Mouse (Mus musculus) neural tube, embryonic 11.5 days (tissue): ENCODE data around the gene Fbxo40. TPM values are rescaled to one million over a fixed set of nuclear protein-coding genes. Genes with fewer than 3 reads are reported as not detected.

ENCODE experiments used
- ATAC-seq: fragments of 200-750 bp; cut with Nextera tagmentation; 2 replicates; pipeline ENCODE4 v1.8.0; 2017; ENCODE audit warnings: moderate number of reproducible peaks, mild to moderate bottlenecking, moderate TSS enrichment, moderate library complexity; ENCODE audit not compliant: insufficient read depth, low FRiP score, low TSS enrichment
- DNase-seq: peaks from one replicate; pipeline ENCODE4 v3.0.0-alpha.2; 2015; ENCODE audit warnings: low spot score
- H3K27ac ChIP-seq: fragments of 300-500 bp; sonication (generic); 2 replicates; pipeline ENCODE4 v1.5.1; 2014; ENCODE audit warnings: low read depth, mild to moderate bottlenecking, low read length
- H3K27me3 ChIP-seq: fragments of 300-500 bp; sonication (generic); 2 replicates; pipeline ENCODE4 v1.6.1; 2014; ENCODE audit warnings: mild to moderate bottlenecking, low read length, mixed read lengths; ENCODE audit not compliant: control insufficient read depth, insufficient read depth
- H3K36me3 ChIP-seq: fragments of 300-500 bp; sonication (generic); 2 replicates; pipeline ENCODE4 v1.6.1; 2014; ENCODE audit warnings: mild to moderate bottlenecking, low read length, moderate library complexity, mixed read lengths; ENCODE audit not compliant: control insufficient read depth, insufficient read depth
- H3K4me1 ChIP-seq: fragments of 300-500 bp; sonication (generic); 2 replicates; pipeline ENCODE4 v1.6.1; 2014; ENCODE audit warnings: low read length, mixed read lengths; ENCODE audit not compliant: control insufficient read depth, insufficient read depth
- H3K4me2 ChIP-seq: fragments of 300-500 bp; sonication (generic); 2 replicates; pipeline ENCODE4 v1.6.1; 2014; ENCODE audit warnings: low read depth, mild to moderate bottlenecking, moderate library complexity
- H3K4me3 ChIP-seq: fragments of 300-500 bp; sonication (generic); 2 replicates; pipeline ENCODE4 v1.5.1; 2014; ENCODE audit warnings: low read depth, low read length
- H3K9ac ChIP-seq: fragments of 300-500 bp; sonication (generic); 2 replicates; pipeline ENCODE4 v1.6.1; 2014; ENCODE audit warnings: mild to moderate bottlenecking, low read length
- H3K9me3 ChIP-seq: fragments of 300-500 bp; sonication (generic); 2 replicates; pipeline ENCODE4 v1.6.1; 2016; ENCODE audit warnings: low read length; ENCODE audit not compliant: control insufficient read depth
- WGBS: fragments of 180-500 bp; shearing (Covaris S2); extraction: QIAGEN DNeasy Blood & Tissue Kit; methylation state at CpG from one replicate; pipeline ENCODE4 v1.1.7; 2014; 5-methylcytosine and 5-hydroxymethylcytosine counted together
- polyA plus RNA-seq: library from polyadenylated mRNA; unstranded; fragments of >200 nt; fragmentation: Nextera tagmentation; extraction: Ambion mirVana; gene quantifications from 2 replicates; pipeline ENCODE4 v1.2.1, GENCODE M21; 2014

Fbxo40 gene
- polyA plus RNA-seq, 1 experiment from 2014 or later = 0.29 TPM

- H3K9me3 ChIP-seq = no peaks in the 10 kb centered on the region
- ATAC-seq (no peak), DNase-seq (no peak)
- H3K36me3 ChIP-seq = no peaks in the 10 kb centered on the region
- H3K4me3 ChIP-seq = no peak overlapping the region
- no peak overlapping the region for H3K4me2 ChIP-seq
- no peaks in the 10 kb centered on the region for H3K27me3 ChIP-seq
- no peaks in the 10 kb centered on the region for H3K4me1 ChIP-seq
- H3K27ac ChIP-seq = no peak overlapping the region
- WGBS = 83% methylated on average over 4 of the region's 4 CpGs
- H3K9ac ChIP-seq = no peak overlapping the region
Measured at GRCm38 (mm10) chr16:36963415-36963814, 26.9 kb downstream of the Fbxo40 start.

GRCm38 (mm10) chr16:36955106-36955505, 35.2 kb downstream of the Fbxo40 start:
- H3K9ac ChIP-seq = no peak overlapping the region
- no peak overlapping the region for H3K4me2 ChIP-seq
- DNase-seq = no peak
- H3K27me3 ChIP-seq = no peaks in the 10 kb centered on the region
- H3K36me3 ChIP-seq = no peaks in the 10 kb centered on the region
- no peaks in the 10 kb centered on the region for H3K9me3 ChIP-seq
- H3K4me1 ChIP-seq = no peaks in the 10 kb centered on the region
- no peak for ATAC-seq
- no peak overlapping the region for H3K4me3 ChIP-seq
- no peak overlapping the region for H3K27ac ChIP-seq
- WGBS = 72% methylated on average over 11 of the region's 11 CpGs

GRCm38 (mm10) chr16:36951029-36951428, 39.2 kb downstream of the Fbxo40 start:
- no peak overlapping the region for H3K4me3 ChIP-seq
- H3K9ac ChIP-seq = no peak overlapping the region
- no peak for DNase-seq
- no peaks in the 10 kb centered on the region for H3K4me1 ChIP-seq
- H3K36me3 ChIP-seq = no peaks in the 10 kb centered on the region
- ATAC-seq = no peak
- WGBS = 36% methylated on average over 4 of the region's 4 CpGs
- no peaks in the 10 kb centered on the region for H3K9me3 ChIP-seq
- H3K4me2 ChIP-seq = no peak overlapping the region
- no peak overlapping the region for H3K27ac ChIP-seq
- no peaks in the 10 kb centered on the region for H3K27me3 ChIP-seq

- no peaks in the 10 kb centered on the region for H3K27me3 ChIP-seq
- no peak for DNase-seq
Measured at GRCm38 (mm10) chr16:36949614-36950336, 40.5 kb downstream of the Fbxo40 start.

GRCm38 (mm10) chr16:36947646-36948197, 42.5 kb downstream of the Fbxo40 start:
- no peaks in the 10 kb centered on the region for H3K4me1 ChIP-seq

More at GRCm38 (mm10) chr16:36949614-36950336, 40.5 kb downstream of the Fbxo40 start:
- Histone ChIP-seq H3K9ac (no peak overlapping the region), H3K4me3 (no peak overlapping the region), H3K4me1 (no peaks in the 10 kb centered on the region), H3K27ac (no peak overlapping the region), H3K9me3 (no peaks in the 10 kb centered on the region), H3K4me2 (no peak overlapping the region), H3K36me3 (no peaks in the 10 kb centered on the region)
- no peak for ATAC-seq
- 55% methylated on average over 8 of the region's 8 CpGs for WGBS

GRCm38 (mm10) chr16:36946459-36947159, 43.7 kb downstream of the Fbxo40 start:
- no peaks in the 10 kb centered on the region for H3K27me3 ChIP-seq
- ATAC-seq (no peak), DNase-seq (no peak)
- no peak overlapping the region for H3K4me2 ChIP-seq
- H3K9me3 ChIP-seq = no peaks in the 10 kb centered on the region
- H3K36me3 ChIP-seq = no peaks in the 10 kb centered on the region
- H3K9ac ChIP-seq = no peak overlapping the region
- 88% methylated on average over 8 of the region's 8 CpGs for WGBS
- no peak overlapping the region for H3K27ac ChIP-seq
- no peak overlapping the region for H3K4me3 ChIP-seq
- no peaks in the 10 kb centered on the region for H3K4me1 ChIP-seq

More at GRCm38 (mm10) chr16:36947646-36948197, 42.5 kb downstream of the Fbxo40 start:
- WGBS = 75% methylated on average over 4 of the region's 4 CpGs
- ATAC-seq (no peak), DNase-seq (no peak)
- H3K9me3 ChIP-seq = no peaks in the 10 kb centered on the region
- H3K4me2 ChIP-seq = no peak overlapping the region
- no peaks in the 10 kb centered on the region for H3K36me3 ChIP-seq
- H3K27ac ChIP-seq = no peak overlapping the region
- no peaks in the 10 kb centered on the region for H3K27me3 ChIP-seq
- H3K9ac ChIP-seq = no peak overlapping the region
- H3K4me3 ChIP-seq = no peak overlapping the region

- Histone ChIP-seq H3K27ac (no peak overlapping the region), H3K36me3 (no peaks in the 10 kb centered on the region), H3K9ac (no peak overlapping the region), H3K4me2 (no peak overlapping the region), H3K4me1 (no peaks in the 10 kb centered on the region), H3K27me3 (no peaks in the 10 kb centered on the region), H3K4me3 (no peak overlapping the region), H3K9me3 (no peaks in the 10 kb centered on the region)
- DNase-seq (no peak), ATAC-seq (no peak)
- WGBS = 50% methylated on average over 12 of the region's 12 CpGs
Measured at GRCm38 (mm10) chr16:36944895-36945424, 45.3 kb downstream of the Fbxo40 start.

- Histone ChIP-seq H3K36me3 (no peaks in the 10 kb centered on the region), H3K27ac (no peak overlapping the region), H3K4me3 (no peak overlapping the region), H3K4me2 (no peak overlapping the region), H3K27me3 (no peaks in the 10 kb centered on the region), H3K9ac (no peak overlapping the region), H3K9me3 (no peaks in the 10 kb centered on the region), H3K4me1 (no peaks in the 10 kb centered on the region)
- DNase-seq (no peak), ATAC-seq (no peak)
- 94% methylated on average over 3 of the region's 3 CpGs for WGBS
Measured at GRCm38 (mm10) chr16:36943591-36943990, 46.7 kb downstream of the Fbxo40 start.
